Mouse (Mus musculus): ENCODE results near the gene Crim1. TPM values are rescaled to one million over a fixed set of nuclear protein-coding genes. Genes with fewer than 3 reads are reported as not detected.

Gene Crim1
- total and polyA plus RNA-seq, 3 experiments, result 14.1 to 72.8 (median 21.9) TPM

DNA sequence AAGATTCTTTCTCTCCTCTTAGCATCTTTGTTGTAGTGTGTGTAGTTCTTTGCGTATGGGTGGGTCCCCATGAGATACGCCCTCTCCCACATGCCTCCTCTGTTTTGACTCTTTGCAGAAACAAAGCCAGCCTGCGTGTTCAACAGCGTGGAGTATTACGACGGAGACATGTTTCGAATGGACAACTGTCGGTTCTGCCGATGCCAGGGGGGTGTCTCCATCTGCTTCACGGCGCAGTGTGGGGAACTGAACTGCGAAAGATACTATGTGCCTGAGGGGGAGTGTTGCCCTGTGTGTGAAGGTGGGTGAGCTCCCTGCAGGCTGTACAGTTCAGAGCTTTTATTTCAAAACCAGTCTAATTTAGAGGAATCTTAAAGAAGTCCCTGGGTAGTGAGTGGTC, 113.0 kb downstream of the Crim1 start:
- dilution Hi-C loops (cut with MboI; ENCODE audit: extremely low pct_ligation_motif_present, extremely low pct_unique_long_range_greater_than_20kb, low sequenced_read_pairs), result no loop called here
- no peak for DNase-seq (ENCODE audit: extremely low read depth)
- no peak overlapping the region for H3K4me3 ChIP-seq (replicated peaks in 1 of 3; ENCODE audit: low read depth in 2 of 3, low read length in 2 of 3, poor library complexity in 1 of 3)
- no peaks in the 10 kb centered on the region for H3K27me3 ChIP-seq (replicated peaks)
- no peaks in the 10 kb centered on the region for H3K9me3 ChIP-seq (replicated peaks; ENCODE audit: low read length)
- no peak overlapping the region for H3K9ac ChIP-seq (ENCODE audit: insufficient read depth, low read depth)
- no peak overlapping the region for H3K4me2 ChIP-seq (ENCODE audit: insufficient read depth, low read depth, poor library complexity, severe bottlenecking)
- no peak for TF ChIP-seq POLR2AphosphoS2 (IDR thresholded peaks at IDR 0.05; ENCODE audit: low read depth, low read length)
- TF ChIP-seq ETS1 (conservative IDR thresholded peaks at IDR 0.05; ENCODE audit: low read depth, low read length), result no peak
- TF ChIP-seq POLR2A (IDR thresholded peaks at IDR 0.05; ENCODE audit: low read depth, low read length), result no peak
- TF ChIP-seq NELFE (IDR thresholded peaks at IDR 0.05; ENCODE audit: low read depth, low read length), result no peak
- no peak for TF ChIP-seq NRF1 (IDR thresholded peaks at IDR 0.05; ENCODE audit: low read depth, low read length)
- TF ChIP-seq ZKSCAN1 (IDR thresholded peaks at IDR 0.05; ENCODE audit: borderline replicate concordance, low read depth, low read length), result no peak
- TF ChIP-seq JUN (IDR thresholded peaks at IDR 0.05; ENCODE audit: insufficient read depth, low read depth, low read length), result no peak
- TF ChIP-seq EP300 (IDR thresholded peaks at IDR 0.05; ENCODE audit: low read length), result no peak
- no peak for TF ChIP-seq ZMIZ1 (IDR thresholded peaks at IDR 0.05; ENCODE audit: low read depth, low read length)
- in situ Hi-C loops (cut with MboI; ENCODE audit: low pct_ligation_motif_present, low pct_unique_long_range_greater_than_20kb, low sequenced_read_pairs), result no loop called here
- peaks cover 3% of the 10 kb centered on the region for H3K79me2 ChIP-seq (replicated peaks; ENCODE audit: control insufficient read depth, extremely low read depth, insufficient read depth, poor library complexity, severe bottlenecking)
- peaks cover 15 to 45% of the 10 kb centered on the region in 2 experiments for H3K4me1 ChIP-seq (ENCODE audit: control insufficient read depth in 1 of 2, insufficient read depth in 2 of 2)
- no peak overlapping the region for H3K27ac ChIP-seq (ENCODE audit: insufficient read depth, low read depth)
- peaks cover 41 to 78% of the 10 kb centered on the region in 2 experiments for H3K36me3 ChIP-seq (replicated peaks in 1 of 2; ENCODE audit: control insufficient read depth in 1 of 2, insufficient read depth in 1 of 2, low read length in 1 of 2)

DNA sequence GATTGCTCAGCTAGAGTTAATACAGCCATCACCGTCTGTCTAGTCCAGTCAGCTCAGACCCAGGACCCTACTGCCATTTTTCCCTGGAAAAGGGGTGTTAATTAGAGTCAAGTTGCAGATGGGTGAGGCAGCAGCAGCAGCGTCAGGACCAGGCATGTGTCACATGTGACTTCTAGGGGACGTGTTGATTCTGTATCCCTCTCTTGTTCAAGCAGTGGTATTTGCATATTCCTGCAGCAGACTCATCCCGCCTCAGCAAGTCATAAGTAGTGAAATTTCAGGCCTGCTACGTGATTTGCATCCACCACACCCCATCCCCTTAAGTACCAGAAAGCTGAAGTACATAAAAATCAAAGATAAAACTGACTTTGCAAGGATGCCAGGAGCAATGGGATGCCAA, 113.6 kb downstream of the Crim1 start:
- Histone ChIP-seq H3K9me3 (replicated peaks; ENCODE audit: low read length) (no peaks in the 10 kb centered on the region), H3K4me2 (ENCODE audit: insufficient read depth, low read depth, poor library complexity, severe bottlenecking) (no peak overlapping the region), H3K36me3 (replicated peaks in 1 of 2; ENCODE audit: control insufficient read depth in 1 of 2, insufficient read depth in 1 of 2, low read length in 1 of 2) (peaks cover 40 to 76% of the 10 kb centered on the region in 2 experiments), H3K4me1 (ENCODE audit: control insufficient read depth in 1 of 2, insufficient read depth in 2 of 2) (peaks cover 15 to 45% of the 10 kb centered on the region in 2 experiments), H3K4me3 (replicated peaks in 1 of 3; ENCODE audit: low read depth in 2 of 3, low read length in 2 of 3, poor library complexity in 1 of 3) (no peak overlapping the region), H3K79me2 (replicated peaks; ENCODE audit: control insufficient read depth, extremely low read depth, insufficient read depth, poor library complexity, severe bottlenecking) (peaks cover 3% of the 10 kb centered on the region), H3K9ac (ENCODE audit: insufficient read depth, low read depth) (no peak overlapping the region), H3K27me3 (replicated peaks) (no peaks in the 10 kb centered on the region), H3K27ac (ENCODE audit: insufficient read depth, low read depth) (no peak overlapping the region)
- dilution Hi-C loops (cut with MboI; ENCODE audit: extremely low pct_ligation_motif_present, extremely low pct_unique_long_range_greater_than_20kb, low sequenced_read_pairs), result no loop called here
- in situ Hi-C loops (cut with MboI; ENCODE audit: low pct_ligation_motif_present, low pct_unique_long_range_greater_than_20kb, low sequenced_read_pairs), result no loop called here
- TF ChIP-seq MXI1 (IDR thresholded peaks at IDR 0.05; ENCODE audit: low read depth, low read length) (peak; percentile 82), MEF2A (IDR thresholded peaks at IDR 0.05; ENCODE audit: borderline replicate concordance, low read depth, low read length) (no peak), CTCF (conservative IDR thresholded peaks at IDR 0.05 in 1 of 2, IDR thresholded peaks at IDR 0.05 in 1 of 2; ENCODE audit: low read depth in 2 of 2, low read length in 2 of 2) (no peak), RAD21 (IDR thresholded peaks at IDR 0.05; ENCODE audit: low read depth, low read length) (no peak), JUND (conservative IDR thresholded peaks at IDR 0.05; ENCODE audit: low read depth, low read length) (no peak), ZKSCAN1 (IDR thresholded peaks at IDR 0.05; ENCODE audit: borderline replicate concordance, low read depth, low read length) (no peak), SIN3A (IDR thresholded peaks at IDR 0.05; ENCODE audit: low read length) (0 out of 2 replicates have a peak, but pooled peaks have one; percentile 24), BHLHE40 (IDR thresholded peaks at IDR 0.05; ENCODE audit: low read depth, low read length) (peak; percentile 83), ETS1 (conservative IDR thresholded peaks at IDR 0.05; ENCODE audit: low read depth, low read length) (0 out of 2 replicates have a peak, but pooled peaks have one; percentile 27), MAX (IDR thresholded peaks at IDR 0.05; ENCODE audit: low read length) (peak; percentile 69), E2F4 (IDR thresholded peaks at IDR 0.05; ENCODE audit: insufficient replicate concordance, low read depth, low read length) (no peak), MAZ (IDR thresholded peaks at IDR 0.05; ENCODE audit: low read depth, low read length) (no peak), MYC (IDR thresholded peaks at IDR 0.05; ENCODE audit: low read depth, low read length) (no peak), EP300 (IDR thresholded peaks at IDR 0.05; ENCODE audit: low read length) (peak; percentile 43), IRF4 (IDR thresholded peaks at IDR 0.05; ENCODE audit: low read depth, low read length) (peak; percentile 29; the same call in 1 of the 2 replicates), SMC3 (IDR thresholded peaks at IDR 0.05; ENCODE audit: low read depth, low read length) (no peak), CHD2 (IDR thresholded peaks at IDR 0.05; ENCODE audit: low read length) (no peak)
- peak; percentile 70 for DNase-seq (ENCODE audit: extremely low read depth)

All from CH12.LX (cell line).